Mouse (Mus musculus) midbrain, embryonic 12.5 days (tissue): Measurements from ENCODE around the gene Lig4. TPM values are rescaled to one million over a fixed set of nuclear protein-coding genes. Genes with fewer than 3 reads are reported as not detected.

Experiments
- ATAC-seq: fragments of 200-750 bp; cut with Nextera tagmentation; 2 replicates; pipeline ENCODE4 v1.8.0; 2017; ENCODE audit warnings: low read depth, moderate TSS enrichment, moderate library complexity; ENCODE audit not compliant: low FRiP score
- H3K27ac ChIP-seq: fragments of 300-500 bp; sonication (generic); replicated peaks from 2 replicates; pipeline ENCODE4 v1.5.1; 2016; ENCODE audit warnings: mild to moderate bottlenecking
- H3K27me3 ChIP-seq: fragments of 300-500 bp; sonication (generic); 2 replicates; pipeline ENCODE4 v1.6.1; 2016; ENCODE audit warnings: mild to moderate bottlenecking
- H3K36me3 ChIP-seq: fragments of 300-500 bp; sonication (generic); 2 replicates; pipeline ENCODE4 v1.6.1; 2016
- H3K4me1 ChIP-seq: fragments of 300-500 bp; sonication (generic); 2 replicates; pipeline ENCODE4 v1.6.1; 2016
- H3K4me2 ChIP-seq: fragments of 300-500 bp; sonication (generic); replicated peaks from 2 replicates; pipeline ENCODE4 v1.6.1; 2016; ENCODE audit warnings: mild to moderate bottlenecking, moderate library complexity
- H3K4me3 ChIP-seq: fragments of 300-500 bp; sonication (generic); 2 replicates; pipeline ENCODE4 v1.5.1; 2016; ENCODE audit warnings: mild to moderate bottlenecking
- H3K9ac ChIP-seq: fragments of 300-500 bp; sonication (generic); replicated peaks from 2 replicates; pipeline ENCODE4 v1.6.1; 2016; ENCODE audit warnings: mild to moderate bottlenecking, moderate library complexity
- H3K9me3 ChIP-seq: fragments of 300-500 bp; sonication (generic); 2 replicates; pipeline ENCODE4 v1.6.1; 2016; ENCODE audit warnings: mild to moderate bottlenecking
- WGBS: fragments of 180-500 bp; shearing (Covaris S2); methylation state at CpG from one replicate; pipeline ENCODE4 v1.1.7; 2016; 5-methylcytosine and 5-hydroxymethylcytosine counted together
- polyA plus RNA-seq: library from polyadenylated mRNA; unstranded; fragments of >200 nt; fragmentation: Nextera tagmentation; extraction: Ambion mirVana; gene quantifications from 2 replicates; pipeline ENCODE4 v1.2.1, GENCODE M21; 2016

Gene Lig4
- polyA plus RNA-seq, 1 experiment from 2014 or later, result 9.7 TPM

GRCm38 (mm10) chr8:9975898-9976611 lies 1.4 kb downstream of the Lig4 start:
- Histone ChIP-seq H3K36me3 (peaks cover 24% of the 10 kb centered on the region), H3K27me3 (no peaks in the 10 kb centered on the region), H3K9ac (peak overlapping the region; percentile 71), H3K27ac (0 out of 2 replicates have a peak overlapping the region, but pooled peaks have one; percentile 46), H3K4me3 (peak overlapping the region; percentile 75), H3K4me1 (peaks cover 34% of the 10 kb centered on the region), H3K4me2 (peak overlapping the region; percentile 71), H3K9me3 (no peaks in the 10 kb centered on the region)
- peak; percentile 95 for ATAC-seq
- WGBS, result under 1% methylated on average over 46 of the region's 47 CpGs

GRCm38 (mm10) chr8:9975276-9975675 lies 2.2 kb downstream of the Lig4 start:
- peak overlapping the region; percentile 71 for H3K4me2 ChIP-seq

GRCm38 (mm10) chr8:9971866-9972265 lies 5.6 kb downstream of the Lig4 start:
- peaks cover 41% of the 10 kb centered on the region for H3K36me3 ChIP-seq
- WGBS, result 94% methylated on average over 9 of the region's 9 CpGs
- ATAC-seq, result no peak

More at GRCm38 (mm10) chr8:9975276-9975675, 2.2 kb downstream of the Lig4 start:
- Histone ChIP-seq H3K27me3 (no peaks in the 10 kb centered on the region), H3K36me3 (peaks cover 26% of the 10 kb centered on the region), H3K9me3 (no peaks in the 10 kb centered on the region), H3K4me1 (peaks cover 34% of the 10 kb centered on the region), H3K9ac (peak overlapping the region; percentile 71; the same call in 1 of the 2 replicates), H3K4me3 (peak overlapping the region; percentile 75), H3K27ac (no peak overlapping the region)
- no peak for ATAC-seq
- whole genome bisulfite sequencing, result 47% methylated on average over 5 of the region's 5 CpGs

GRCm38 (mm10) chr8:9959919-9960318 lies 17.6 kb downstream of the Lig4 start:
- H3K27ac ChIP-seq, result no peak overlapping the region
- H3K4me2 ChIP-seq, result no peak overlapping the region
- H3K36me3 ChIP-seq, result no peaks in the 10 kb centered on the region
- H3K4me1 ChIP-seq, result no peaks in the 10 kb centered on the region
- WGBS, result 88% methylated on average over 2 of the region's 2 CpGs
- no peak overlapping the region for H3K9ac ChIP-seq
- no peaks in the 10 kb centered on the region for H3K9me3 ChIP-seq
- H3K4me3 ChIP-seq, result no peak overlapping the region
- H3K27me3 ChIP-seq, result no peaks in the 10 kb centered on the region
- ATAC-seq, result no peak

More at GRCm38 (mm10) chr8:9971866-9972265, 5.6 kb downstream of the Lig4 start:
- no peaks in the 10 kb centered on the region for H3K9me3 ChIP-seq
- no peak overlapping the region for H3K4me2 ChIP-seq
- H3K9ac ChIP-seq, result no peak overlapping the region
- H3K4me1 ChIP-seq, result peaks cover 12% of the 10 kb centered on the region
- no peaks in the 10 kb centered on the region for H3K27me3 ChIP-seq
- H3K4me3 ChIP-seq, result no peak overlapping the region
- no peak overlapping the region for H3K27ac ChIP-seq

- no peaks in the 10 kb centered on the region for H3K4me1 ChIP-seq
- H3K27ac ChIP-seq, result no peak overlapping the region
- ATAC-seq, result no peak
- no peaks in the 10 kb centered on the region for H3K36me3 ChIP-seq
- H3K9me3 ChIP-seq, result no peaks in the 10 kb centered on the region
- H3K27me3 ChIP-seq, result no peaks in the 10 kb centered on the region
- no peak overlapping the region for H3K4me3 ChIP-seq
- no peak overlapping the region for H3K4me2 ChIP-seq
- H3K9ac ChIP-seq, result no peak overlapping the region
- 80% methylated on average over 4 of the region's 4 CpGs for WGBS
Observed at GRCm38 (mm10) chr8:9958338-9958737, 19.1 kb downstream of the Lig4 start.

- Histone ChIP-seq H3K27ac (no peak overlapping the region), H3K4me3 (no peak overlapping the region), H3K4me1 (no peaks in the 10 kb centered on the region), H3K9ac (no peak overlapping the region), H3K36me3 (no peaks in the 10 kb centered on the region), H3K27me3 (no peaks in the 10 kb centered on the region), H3K9me3 (no peaks in the 10 kb centered on the region), H3K4me2 (no peak overlapping the region)
- 72% methylated on average over 10 of the region's 10 CpGs for WGBS
- no peak for ATAC-seq
Observed at GRCm38 (mm10) chr8:9949134-9949890, 28.2 kb downstream of the Lig4 start.

- no peak overlapping the region for H3K27ac ChIP-seq
- no peak overlapping the region for H3K9ac ChIP-seq
- 74% methylated on average over 7 of the region's 7 CpGs for WGBS
- H3K4me1 ChIP-seq, result no peaks in the 10 kb centered on the region
- H3K9me3 ChIP-seq, result no peaks in the 10 kb centered on the region
- no peak overlapping the region for H3K4me2 ChIP-seq
- no peak for ATAC-seq
- H3K36me3 ChIP-seq, result no peaks in the 10 kb centered on the region
- no peaks in the 10 kb centered on the region for H3K27me3 ChIP-seq
- H3K4me3 ChIP-seq, result no peak overlapping the region
Observed at GRCm38 (mm10) chr8:9935574-9935973, 41.9 kb downstream of the Lig4 start.

- Histone ChIP-seq H3K9ac (no peak overlapping the region), H3K4me3 (no peak overlapping the region), H3K36me3 (no peaks in the 10 kb centered on the region), H3K27me3 (no peaks in the 10 kb centered on the region), H3K27ac (no peak overlapping the region), H3K4me1 (no peaks in the 10 kb centered on the region), H3K4me2 (no peak overlapping the region), H3K9me3 (no peaks in the 10 kb centered on the region)
- no peak for ATAC-seq
- WGBS, result 38% methylated on average over 10 of the region's 10 CpGs
Observed at GRCm38 (mm10) chr8:9934891-9935565, 42.5 kb downstream of the Lig4 start.

- no peak overlapping the region for H3K9ac ChIP-seq
- H3K4me3 ChIP-seq, result no peak overlapping the region
- no peak for ATAC-seq
- H3K9me3 ChIP-seq, result no peaks in the 10 kb centered on the region
- no peaks in the 10 kb centered on the region for H3K4me1 ChIP-seq
- no peak overlapping the region for H3K4me2 ChIP-seq
- H3K27me3 ChIP-seq, result no peaks in the 10 kb centered on the region
- H3K27ac ChIP-seq, result no peak overlapping the region
- no peaks in the 10 kb centered on the region for H3K36me3 ChIP-seq
Observed at GRCm38 (mm10) chr8:9932711-9933110, 44.8 kb downstream of the Lig4 start.

GRCm38 (mm10) chr8:9929746-9930445 lies 47.6 kb downstream of the Lig4 start:
- H3K9me3 ChIP-seq, result no peaks in the 10 kb centered on the region
- 76% methylated on average over 14 of the region's 14 CpGs for WGBS
- H3K27ac ChIP-seq, result no peak overlapping the region
- H3K36me3 ChIP-seq, result no peaks in the 10 kb centered on the region
- no peak overlapping the region for H3K4me2 ChIP-seq
- H3K27me3 ChIP-seq, result no peaks in the 10 kb centered on the region
- H3K4me3 ChIP-seq, result no peak overlapping the region
- no peak overlapping the region for H3K9ac ChIP-seq
- H3K4me1 ChIP-seq, result no peaks in the 10 kb centered on the region
- no peak for ATAC-seq
